Mouse (Mus musculus): ENCODE measurements around the gene Tcfl5.

GRCm38 (mm10) chr2:180582481-180583153 lies 59.9 kb downstream of the Tcfl5 start:
- TF ChIP-seq CTCF (IDR thresholded peaks at IDR 0.05; ENCODE audit: insufficient read depth, low read depth, low read length) = peak; percentile 82
- TF ChIP-seq POLR2A (IDR thresholded peaks at IDR 0.05; ENCODE audit: insufficient read depth, low read depth, low read length) = peak; percentile 86; the same call in 1 of the 2 replicates

All from olfactory bulb, adult 2 months (tissue).